Mouse (Mus musculus): ENCODE measurements around the gene Ston2. TPM values are rescaled to one million over a fixed set of nuclear protein-coding genes. Genes with fewer than 3 reads are reported as not detected.

Ston2 gene
- total and polyA plus RNA-seq, 3 experiments: 33.4 to 110 (median 74.5) TPM

- Histone ChIP-seq H3K4me1 (ENCODE audit: insufficient read depth, low read depth, low read length) (peaks cover 15% of the 10 kb centered on the region), H3K4me3 (ENCODE audit: low read depth, low read length) (no peak overlapping the region), H3K36me3 (replicated peaks) (peaks cover 29% of the 10 kb centered on the region), H3K9me3 (replicated peaks) (no peaks in the 10 kb centered on the region), H3K27me3 (ENCODE audit: insufficient read depth, low read length) (no peaks in the 10 kb centered on the region)
- ATAC-seq (ENCODE audit: extremely low read depth, insufficient number of reproducible peaks, low FRiP score, poor library complexity, severe bottlenecking) (no peak), DNase-seq (ENCODE audit: low spot score) (no peak)
- TF ChIP-seq GATA1 (IDR thresholded peaks at IDR 0.05; ENCODE audit: borderline replicate concordance, low read length) (no peak), GATA2 (IDR thresholded peaks at IDR 0.05; ENCODE audit: borderline replicate concordance, low read depth, low read length) (no peak), CTCF (IDR thresholded peaks at IDR 0.05; ENCODE audit: low read depth, low read length) (no peak), POLR2AphosphoS5 (IDR thresholded peaks at IDR 0.05; ENCODE audit: insufficient replicate concordance, low read depth, low read length) (no peak), TAL1 (conservative IDR thresholded peaks at IDR 0.05; ENCODE audit: low read depth, low read length) (no peak)
Measured at GRCm38 (mm10) chr12:91662844-91663243, 125.3 kb downstream of the Ston2 start.

DNA sequence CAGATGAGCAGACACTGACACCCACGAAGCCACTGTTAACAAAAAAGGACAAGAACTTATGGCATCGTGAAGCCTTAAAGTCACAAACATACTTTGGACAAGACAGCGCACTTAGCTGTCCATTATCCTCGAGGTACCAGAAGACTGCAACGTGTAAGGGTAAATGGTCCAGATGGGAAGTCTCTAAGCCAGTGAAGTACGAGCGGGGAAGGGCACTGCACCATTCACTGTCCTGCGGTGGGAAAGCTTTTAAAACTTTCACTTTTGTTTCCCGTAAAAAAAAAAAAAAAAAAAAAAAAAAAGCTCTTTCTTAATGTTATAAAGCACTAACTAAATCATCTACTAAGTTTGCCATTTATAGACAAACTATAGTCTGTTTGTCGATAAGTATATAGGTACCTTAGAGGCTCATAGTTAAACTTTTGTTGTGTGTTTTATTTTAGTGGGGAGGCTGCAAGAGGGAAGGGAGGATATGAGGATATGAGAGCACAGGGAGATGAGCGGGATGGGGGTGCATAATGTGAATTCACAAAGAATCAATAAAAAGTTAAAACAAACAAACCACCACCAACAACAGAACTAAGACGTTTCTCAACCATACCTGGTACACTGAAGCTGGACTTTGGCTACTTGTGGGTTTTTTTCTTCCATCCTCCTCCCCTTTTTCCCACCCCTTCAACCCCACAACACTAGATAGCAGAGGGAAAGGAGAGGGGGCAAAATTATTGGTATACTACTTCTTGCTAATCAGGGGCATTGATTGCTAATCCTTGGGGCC lies 127.4 kb downstream of the Ston2 start:
- ATAC-seq (ENCODE audit: extremely low read depth, insufficient number of reproducible peaks, low FRiP score, poor library complexity, severe bottlenecking) (no peak), DNase-seq (ENCODE audit: low spot score) (no peak)
- Histone ChIP-seq H3K36me3 (replicated peaks) (peaks cover 24% of the 10 kb centered on the region), H3K4me1 (ENCODE audit: insufficient read depth, low read depth, low read length) (peaks cover 6% of the 10 kb centered on the region; the same call in 1 of the 2 replicates), H3K4me3 (ENCODE audit: low read depth, low read length) (no peak overlapping the region), H3K9me3 (replicated peaks) (no peaks in the 10 kb centered on the region), H3K27me3 (ENCODE audit: insufficient read depth, low read length) (no peaks in the 10 kb centered on the region)
- TF ChIP-seq GATA1 (IDR thresholded peaks at IDR 0.05; ENCODE audit: borderline replicate concordance, low read length) (no peak), TAL1 (conservative IDR thresholded peaks at IDR 0.05; ENCODE audit: low read depth, low read length) (no peak), GATA2 (IDR thresholded peaks at IDR 0.05; ENCODE audit: borderline replicate concordance, low read depth, low read length) (no peak), CTCF (IDR thresholded peaks at IDR 0.05; ENCODE audit: low read depth, low read length) (no peak), POLR2AphosphoS5 (IDR thresholded peaks at IDR 0.05; ENCODE audit: insufficient replicate concordance, low read depth, low read length) (no peak)

- no peak for TF ChIP-seq GATA1 (IDR thresholded peaks at IDR 0.05; ENCODE audit: borderline replicate concordance, low read length)
- no peak for TF ChIP-seq GATA2 (IDR thresholded peaks at IDR 0.05; ENCODE audit: borderline replicate concordance, low read depth, low read length)
- no peak for TF ChIP-seq TAL1 (conservative IDR thresholded peaks at IDR 0.05; ENCODE audit: low read depth, low read length)
- no peak for TF ChIP-seq CTCF (IDR thresholded peaks at IDR 0.05; ENCODE audit: low read depth, low read length)
- no peak for TF ChIP-seq POLR2AphosphoS5 (IDR thresholded peaks at IDR 0.05; ENCODE audit: insufficient replicate concordance, low read depth, low read length)
- ATAC-seq (ENCODE audit: extremely low read depth, insufficient number of reproducible peaks, low FRiP score, poor library complexity, severe bottlenecking): no peak
Measured at GRCm38 (mm10) chr12:91654399-91655122, 133.6 kb downstream of the Ston2 start.

DNA sequence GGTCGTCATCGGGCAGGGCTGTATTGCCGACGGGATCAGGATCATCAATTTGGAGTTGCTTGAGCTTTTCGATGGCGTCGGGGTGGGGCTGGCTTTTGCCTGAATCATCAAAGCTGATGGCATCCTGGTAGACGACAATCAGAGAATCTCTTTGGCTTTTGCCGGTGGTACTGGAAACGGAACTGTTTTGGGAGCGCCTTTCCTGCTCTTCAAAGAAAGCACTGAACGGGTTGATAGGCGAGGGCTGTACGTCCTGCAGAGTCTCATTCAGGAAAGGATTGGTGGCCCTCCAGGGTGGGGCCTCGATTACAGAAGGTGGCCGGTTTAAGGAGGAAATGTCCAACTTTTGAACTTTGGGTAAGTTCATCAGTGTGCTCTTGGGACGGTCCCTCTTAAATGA lies 139.8 kb downstream of the Ston2 start:
- Histone ChIP-seq H3K4me3 (ENCODE audit: low read depth, low read length) (no peak overlapping the region), H3K27me3 (ENCODE audit: insufficient read depth, low read length) (no peaks in the 10 kb centered on the region), H3K36me3 (replicated peaks) (peaks cover 46% of the 10 kb centered on the region), H3K4me1 (ENCODE audit: insufficient read depth, low read depth, low read length) (peaks cover 17% of the 10 kb centered on the region), H3K9me3 (replicated peaks) (no peaks in the 10 kb centered on the region)
- DNase-seq (ENCODE audit: low spot score): no peak
- no peak for TF ChIP-seq CTCF (IDR thresholded peaks at IDR 0.05; ENCODE audit: low read depth, low read length)
- ATAC-seq (ENCODE audit: extremely low read depth, insufficient number of reproducible peaks, low FRiP score, poor library complexity, severe bottlenecking): no peak

More at GRCm38 (mm10) chr12:91654399-91655122, 133.6 kb downstream of the Ston2 start:
- Histone ChIP-seq H3K4me3 (ENCODE audit: low read depth, low read length) (no peak overlapping the region), H3K4me1 (ENCODE audit: insufficient read depth, low read depth, low read length) (peaks cover 2% of the 10 kb centered on the region; the same call in 1 of the 2 replicates), H3K27me3 (ENCODE audit: insufficient read depth, low read length) (no peaks in the 10 kb centered on the region), H3K36me3 (replicated peaks) (peaks cover 12% of the 10 kb centered on the region), H3K9me3 (replicated peaks) (no peaks in the 10 kb centered on the region)
- DNase-seq (ENCODE audit: low spot score): no peak

- Histone ChIP-seq H3K4me3 (ENCODE audit: low read depth, low read length) (no peak overlapping the region), H3K9me3 (replicated peaks) (no peaks in the 10 kb centered on the region), H3K27me3 (ENCODE audit: insufficient read depth, low read length) (no peaks in the 10 kb centered on the region), H3K36me3 (replicated peaks) (peaks cover 65% of the 10 kb centered on the region), H3K4me1 (ENCODE audit: insufficient read depth, low read depth, low read length) (peaks cover 27% of the 10 kb centered on the region)
- no peak for TF ChIP-seq TAL1 (conservative IDR thresholded peaks at IDR 0.05; ENCODE audit: low read depth, low read length)
- DNase-seq (ENCODE audit: low spot score) (no peak), ATAC-seq (ENCODE audit: extremely low read depth, insufficient number of reproducible peaks, low FRiP score, poor library complexity, severe bottlenecking) (peak; percentile 32; the same call in 1 of the 2 replicates)
Measured at GRCm38 (mm10) chr12:91645361-91646123, 142.6 kb downstream of the Ston2 start.

- H3K9me3 ChIP-seq (replicated peaks): no peaks in the 10 kb centered on the region
- TF ChIP-seq GATA2 (IDR thresholded peaks at IDR 0.05; ENCODE audit: borderline replicate concordance, low read depth, low read length) (no peak), TAL1 (conservative IDR thresholded peaks at IDR 0.05; ENCODE audit: low read depth, low read length) (no peak), GATA1 (IDR thresholded peaks at IDR 0.05; ENCODE audit: borderline replicate concordance, low read length) (no peak), POLR2AphosphoS5 (IDR thresholded peaks at IDR 0.05; ENCODE audit: insufficient replicate concordance, low read depth, low read length) (no peak)
- ATAC-seq (ENCODE audit: extremely low read depth, insufficient number of reproducible peaks, low FRiP score, poor library complexity, severe bottlenecking): no peak
- no peak for DNase-seq (ENCODE audit: low spot score)
- no peaks in the 10 kb centered on the region for H3K27me3 ChIP-seq (ENCODE audit: insufficient read depth, low read length)
- peaks cover 27% of the 10 kb centered on the region for H3K4me1 ChIP-seq (ENCODE audit: insufficient read depth, low read depth, low read length)
- peaks cover 72% of the 10 kb centered on the region for H3K36me3 ChIP-seq (replicated peaks)
- no peak overlapping the region for H3K4me3 ChIP-seq (ENCODE audit: low read depth, low read length)
Measured at GRCm38 (mm10) chr12:91643221-91643620, 145.0 kb downstream of the Ston2 start.

Measured in G1E (cell line).